Mouse (Mus musculus) intestine, embryonic 15.5 days (tissue): Measurements from ENCODE around the gene Foxn1. TPM values are rescaled to one million over a fixed set of nuclear protein-coding genes. Genes with fewer than 3 reads are reported as not detected.
A peak's percentile ranks its signal among the peaks of the same experiment; 100 is the strongest.

Source experiments
- ATAC-seq: fragments of 200-750 bp; cut with Nextera tagmentation; 2 replicates; pipeline ENCODE4 v1.8.0; 2017; ENCODE audit warnings: moderate TSS enrichment, moderate library complexity
- H3K27ac ChIP-seq: fragments of 300-500 bp; sonication (generic); 2 replicates; pipeline ENCODE4 v1.5.1; 2015; ENCODE audit warnings: mild to moderate bottlenecking, inconsistent platforms
- H3K27me3 ChIP-seq: fragments of 300-500 bp; sonication (generic); replicated peaks from 2 replicates; pipeline ENCODE4 v1.6.1; 2015; ENCODE audit warnings: inconsistent platforms
- H3K36me3 ChIP-seq: fragments of 300-500 bp; sonication (generic); 2 replicates; pipeline ENCODE4 v1.6.1; 2015; ENCODE audit warnings: inconsistent platforms
- H3K4me1 ChIP-seq: fragments of 300-500 bp; sonication (generic); replicated peaks from 2 replicates; pipeline ENCODE4 v1.6.1; 2015; ENCODE audit warnings: inconsistent platforms
- H3K4me2 ChIP-seq: fragments of 300-500 bp; sonication (generic); replicated peaks from 2 replicates; pipeline ENCODE4 v1.6.1; 2015; ENCODE audit warnings: mild to moderate bottlenecking, inconsistent platforms
- H3K4me3 ChIP-seq: fragments of 300-500 bp; sonication (generic); replicated peaks from 2 replicates; pipeline ENCODE4 v1.5.1; 2015; ENCODE audit warnings: inconsistent platforms
- H3K9ac ChIP-seq: fragments of 300-500 bp; sonication (generic); 2 replicates; pipeline ENCODE4 v1.6.1; 2015; ENCODE audit warnings: inconsistent platforms
- H3K9me3 ChIP-seq: fragments of 300-500 bp; sonication (generic); 2 replicates; pipeline ENCODE4 v1.6.1; 2016; ENCODE audit warnings: inconsistent platforms
- WGBS: fragments of 180-500 bp; shearing (Covaris S2); methylation state at CpG from one replicate; pipeline ENCODE4 v1.1.7; 2015; 5-methylcytosine and 5-hydroxymethylcytosine counted together
- polyA plus RNA-seq: library from polyadenylated mRNA; unstranded; fragments of >200 nt; fragmentation: Nextera tagmentation; extraction: Ambion mirVana; gene quantifications from 2 replicates; pipeline ENCODE4 v1.2.1, GENCODE M21; 2015

Foxn1 gene
- polyA plus RNA-seq, 1 experiment from 2014 or later, result not detected

GRCm38 (mm10) chr11:78420263-78420889, 34.0 kb upstream of the Foxn1 start:
- H3K9ac ChIP-seq, result no peak overlapping the region
- WGBS, result 60% methylated on average over 12 of the region's 12 CpGs
- H3K9me3 ChIP-seq, result no peaks in the 10 kb centered on the region
- H3K36me3 ChIP-seq, result no peaks in the 10 kb centered on the region
- 0 out of 2 replicates have a peak, but pooled peaks cover 4% of the 10 kb centered on the region for H3K27me3 ChIP-seq
- H3K4me2 ChIP-seq, result no peak overlapping the region
- no peak for ATAC-seq
- no peak overlapping the region for H3K27ac ChIP-seq
- peaks cover 5% of the 10 kb centered on the region; the same call in 1 of the 2 replicates for H3K4me1 ChIP-seq
- H3K4me3 ChIP-seq, result no peak overlapping the region

- no peaks in the 10 kb centered on the region for H3K4me1 ChIP-seq
- no peak overlapping the region for H3K9ac ChIP-seq
- no peak overlapping the region for H3K4me2 ChIP-seq
- ATAC-seq, result no peak
- no peaks in the 10 kb centered on the region for H3K36me3 ChIP-seq
- WGBS, result 83% methylated on average over 6 of the region's 6 CpGs
- no peaks in the 10 kb centered on the region for H3K9me3 ChIP-seq
- H3K27me3 ChIP-seq, result 0 out of 2 replicates have a peak, but pooled peaks cover 4% of the 10 kb centered on the region
- H3K4me3 ChIP-seq, result no peak overlapping the region
- H3K27ac ChIP-seq, result no peak overlapping the region
These were observed 30.5 kb upstream of the Foxn1 start for GRCm38 (mm10) chr11:78416854-78417253.

GRCm38 (mm10) chr11:78412861-78413260, 26.5 kb upstream of the Foxn1 start:
- H3K36me3 ChIP-seq, result no peaks in the 10 kb centered on the region
- no peak overlapping the region for H3K4me2 ChIP-seq
- H3K27ac ChIP-seq, result no peak overlapping the region
- no peaks in the 10 kb centered on the region for H3K27me3 ChIP-seq
- H3K4me1 ChIP-seq, result 0 out of 2 replicates have a peak, but pooled peaks cover 3% of the 10 kb centered on the region
- H3K9me3 ChIP-seq, result no peaks in the 10 kb centered on the region
- no peak overlapping the region for H3K4me3 ChIP-seq
- no peak overlapping the region for H3K9ac ChIP-seq
- no peak for ATAC-seq
- 65% methylated on average over 6 of the region's 6 CpGs for WGBS

- Histone ChIP-seq H3K4me1 (0 out of 2 replicates have a peak, but pooled peaks cover 3% of the 10 kb centered on the region), H3K27me3 (no peaks in the 10 kb centered on the region), H3K27ac (no peak overlapping the region), H3K9ac (no peak overlapping the region), H3K4me3 (no peak overlapping the region), H3K9me3 (no peaks in the 10 kb centered on the region), H3K4me2 (no peak overlapping the region), H3K36me3 (no peaks in the 10 kb centered on the region)
- 77% methylated on average over 6 of the region's 6 CpGs for WGBS
- no peak for ATAC-seq
These were observed 26.0 kb upstream of the Foxn1 start for GRCm38 (mm10) chr11:78412324-78412850.

GRCm38 (mm10) chr11:78411606-78412323, 25.4 kb upstream of the Foxn1 start:
- H3K9ac ChIP-seq, result no peak overlapping the region
- H3K4me2 ChIP-seq, result no peak overlapping the region
- H3K27ac ChIP-seq, result no peak overlapping the region
- H3K9me3 ChIP-seq, result no peaks in the 10 kb centered on the region
- 82% methylated on average over 11 of the region's 11 CpGs for WGBS
- H3K27me3 ChIP-seq, result no peaks in the 10 kb centered on the region
- H3K4me3 ChIP-seq, result no peak overlapping the region
- no peaks in the 10 kb centered on the region for H3K36me3 ChIP-seq
- ATAC-seq, result no peak
- H3K4me1 ChIP-seq, result 0 out of 2 replicates have a peak, but pooled peaks cover 3% of the 10 kb centered on the region

GRCm38 (mm10) chr11:78408256-78409240, 22.2 kb upstream of the Foxn1 start:
- 51% methylated on average over 9 of the region's 9 CpGs for WGBS
- no peaks in the 10 kb centered on the region for H3K27me3 ChIP-seq
- no peak overlapping the region for H3K9ac ChIP-seq
- H3K4me2 ChIP-seq, result no peak overlapping the region
- no peak overlapping the region for H3K4me3 ChIP-seq
- no peaks in the 10 kb centered on the region for H3K36me3 ChIP-seq
- H3K9me3 ChIP-seq, result no peaks in the 10 kb centered on the region
- 0 out of 2 replicates have a peak, but pooled peaks cover 3% of the 10 kb centered on the region for H3K4me1 ChIP-seq
- H3K27ac ChIP-seq, result peak overlapping the region; percentile 75
- peak; percentile 79 for ATAC-seq

GRCm38 (mm10) chr11:78402062-78402461, 15.7 kb upstream of the Foxn1 start:
- H3K27ac ChIP-seq, result peak overlapping the region; percentile 45; the same call in 1 of the 2 replicates
- H3K4me1 ChIP-seq, result peaks cover 20% of the 10 kb centered on the region
- H3K36me3 ChIP-seq, result no peaks in the 10 kb centered on the region
- no peaks in the 10 kb centered on the region for H3K9me3 ChIP-seq
- H3K9ac ChIP-seq, result no peak overlapping the region
- ATAC-seq, result peak; percentile 60
- H3K4me2 ChIP-seq, result no peak overlapping the region
- H3K27me3 ChIP-seq, result peaks cover 3% of the 10 kb centered on the region; the same call in 1 of the 2 replicates
- 51% methylated on average over 6 of the region's 6 CpGs for WGBS
- H3K4me3 ChIP-seq, result no peak overlapping the region

- Histone ChIP-seq H3K9me3 (no peaks in the 10 kb centered on the region), H3K4me3 (no peak overlapping the region), H3K36me3 (no peaks in the 10 kb centered on the region), H3K27me3 (peaks cover 3% of the 10 kb centered on the region; the same call in 1 of the 2 replicates), H3K4me1 (peaks cover 23% of the 10 kb centered on the region), H3K4me2 (no peak overlapping the region), H3K9ac (no peak overlapping the region), H3K27ac (peak overlapping the region; percentile 61)
- 58% methylated on average over 3 of the region's 3 CpGs for WGBS
- ATAC-seq, result peak; percentile 63
These were observed 15.1 kb upstream of the Foxn1 start for GRCm38 (mm10) chr11:78401469-78401868.

GRCm38 (mm10) chr11:78400936-78401335, 14.6 kb upstream of the Foxn1 start:
- H3K4me1 ChIP-seq, result peaks cover 23% of the 10 kb centered on the region
- peaks cover 3% of the 10 kb centered on the region; the same call in 1 of the 2 replicates for H3K27me3 ChIP-seq
- WGBS, result 64% methylated on average over 3 of the region's 3 CpGs
- no peaks in the 10 kb centered on the region for H3K9me3 ChIP-seq
- H3K36me3 ChIP-seq, result no peaks in the 10 kb centered on the region
- peak overlapping the region; percentile 61 for H3K27ac ChIP-seq
- no peak overlapping the region for H3K9ac ChIP-seq
- H3K4me2 ChIP-seq, result no peak overlapping the region
- peak; percentile 5; the same call in 1 of the 2 replicates for ATAC-seq
- no peak overlapping the region for H3K4me3 ChIP-seq

GRCm38 (mm10) chr11:78399680-78400079, 13.3 kb upstream of the Foxn1 start:
- H3K4me2 ChIP-seq, result no peak overlapping the region
- ATAC-seq, result no peak
- H3K4me3 ChIP-seq, result no peak overlapping the region
- no peak overlapping the region for H3K9ac ChIP-seq
- 18% methylated on average over 8 of the region's 8 CpGs for WGBS
- H3K27me3 ChIP-seq, result peaks cover 3% of the 10 kb centered on the region; the same call in 1 of the 2 replicates
- no peaks in the 10 kb centered on the region for H3K9me3 ChIP-seq
- H3K36me3 ChIP-seq, result no peaks in the 10 kb centered on the region
- no peak overlapping the region for H3K27ac ChIP-seq
- H3K4me1 ChIP-seq, result peaks cover 23% of the 10 kb centered on the region

- peaks cover 3% of the 10 kb centered on the region; the same call in 1 of the 2 replicates for H3K27me3 ChIP-seq
- no peak overlapping the region for H3K4me3 ChIP-seq
- no peak overlapping the region for H3K4me2 ChIP-seq
- no peak for ATAC-seq
- H3K9ac ChIP-seq, result no peak overlapping the region
- H3K9me3 ChIP-seq, result no peaks in the 10 kb centered on the region
- 94% methylated on average over 6 of the region's 6 CpGs for WGBS
- H3K4me1 ChIP-seq, result peaks cover 23% of the 10 kb centered on the region
- H3K27ac ChIP-seq, result no peak overlapping the region
- H3K36me3 ChIP-seq, result no peaks in the 10 kb centered on the region
These were observed 11.9 kb upstream of the Foxn1 start for GRCm38 (mm10) chr11:78398212-78398611.
